Mouse (Mus musculus) regulatory T cell (primary cell): ENCODE results near the gene Pars2.

Experiments
- in situ Hi-C: fragments of 300-600 bp; cut with MboI, MseI; formaldehyde crosslinking; loops from one replicate; pipeline ENCODE4 v1.15.1; 2025; ENCODE audit warnings: high pct_unique_total_duplicates

Pars2 gene

GRCm38 (mm10) chr4:106633281-106634085 is 17.4 kb upstream of the Pars2 start:
- in situ Hi-C loops, result loop anchor here (5.0 kb wide), 1 partner anchor 74 kb away; no protein-coding TSS in a partner anchor

DNA sequence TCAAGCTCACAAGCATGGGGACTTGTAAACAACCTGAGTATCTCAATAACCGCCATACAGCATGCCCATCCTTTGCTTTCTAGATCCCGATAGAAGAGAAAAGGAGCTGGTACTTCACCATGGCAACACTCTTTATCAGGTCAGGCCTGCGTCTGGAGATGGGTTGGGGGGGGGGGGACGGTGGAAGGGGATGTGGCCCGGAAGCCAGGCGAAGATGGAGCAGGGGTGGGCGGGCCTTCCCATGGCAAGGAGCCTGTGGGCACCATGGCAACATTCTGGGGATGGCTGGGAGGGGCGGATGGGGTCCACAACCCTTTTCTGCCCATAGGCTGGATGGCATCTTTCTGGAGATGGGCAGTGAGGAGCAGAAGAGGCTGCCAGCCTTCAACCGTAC is 16.8 kb upstream of the Pars2 start:
- in situ Hi-C loops, result loop anchor here (5.0 kb wide), 1 partner anchor 73 kb away; no protein-coding TSS in a partner anchor

DNA sequence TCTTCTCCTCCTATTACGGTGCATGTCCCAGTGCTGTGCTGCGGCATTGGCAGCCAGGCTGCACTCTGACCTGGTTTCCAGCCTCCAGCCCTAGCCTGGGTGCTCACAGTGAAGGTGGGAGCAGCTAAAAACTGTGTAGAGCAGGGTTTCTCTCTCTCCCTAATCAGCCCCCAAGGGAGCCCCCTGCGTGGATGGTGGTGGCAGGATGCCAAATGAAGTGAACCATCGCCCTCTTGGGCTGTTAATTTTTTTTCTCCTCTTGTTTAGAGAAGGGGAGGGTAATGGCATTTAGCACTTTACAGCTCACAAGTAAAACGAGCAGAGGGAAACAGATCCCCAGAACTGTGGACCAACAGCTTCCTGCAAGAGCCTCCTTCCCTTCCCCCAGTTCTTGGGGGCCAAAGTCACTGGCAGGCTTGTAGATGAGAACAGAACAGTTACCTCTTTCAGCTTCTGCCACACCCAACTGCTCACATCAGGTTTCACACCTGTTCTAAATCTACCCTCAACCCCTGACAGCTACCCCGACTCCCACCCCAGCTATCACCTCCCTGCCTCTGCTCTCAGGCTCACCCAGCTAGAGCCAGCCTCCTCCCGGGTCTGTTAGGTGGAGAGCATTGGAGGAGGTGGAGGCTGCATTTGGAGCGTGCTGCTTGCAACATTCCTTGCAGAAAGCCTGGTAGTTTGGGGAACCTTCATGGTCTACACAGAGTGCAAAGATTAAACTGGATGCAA is 7.2 kb upstream of the Pars2 start:
- in situ Hi-C loops, result no loop called here

- in situ Hi-C loops, result no loop called here
Observed at GRCm38 (mm10) chr4:106644218-106644610, 6.7 kb upstream of the Pars2 start.

DNA sequence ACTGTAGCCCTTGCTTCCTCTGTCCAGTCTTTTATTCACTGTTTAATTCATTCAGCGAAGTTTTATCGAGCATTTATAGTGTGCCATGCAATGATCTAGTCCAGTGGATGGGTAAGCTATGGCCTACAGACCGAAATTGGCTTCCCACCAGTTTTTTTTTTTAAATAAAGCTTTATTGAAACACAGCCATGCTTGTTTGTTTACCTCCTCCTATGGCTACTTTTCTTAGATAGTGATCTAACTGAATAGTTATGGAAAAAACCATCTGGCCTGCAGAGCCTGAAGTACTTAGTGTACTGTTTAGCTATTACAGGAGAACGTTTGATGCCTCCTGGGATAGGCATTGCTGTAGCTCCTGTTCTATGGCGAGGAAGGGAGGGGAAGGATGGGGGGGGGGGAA is 5.1 kb upstream of the Pars2 start:
- in situ Hi-C loops, result no loop called here

DNA sequence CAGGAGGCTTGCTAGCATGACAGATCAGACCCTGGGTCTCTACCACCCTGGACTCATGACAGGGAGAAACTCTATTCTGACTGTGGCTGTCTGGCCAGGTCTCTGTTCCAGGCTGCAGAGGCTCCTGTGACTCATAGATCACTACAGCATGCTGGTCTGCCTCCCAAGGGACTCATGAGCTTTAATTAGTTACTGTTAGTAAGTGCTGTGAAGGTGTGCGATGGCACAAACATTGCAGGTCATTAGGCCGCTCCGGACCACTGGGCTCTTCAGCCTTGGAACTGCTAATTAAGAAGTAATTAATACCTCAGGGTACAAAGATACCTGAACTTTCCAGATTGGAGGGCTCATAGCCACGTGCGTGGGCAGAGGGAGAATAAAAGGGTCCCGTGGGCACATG is 3.7 kb upstream of the Pars2 start:
- in situ Hi-C loops, result no loop called here

DNA sequence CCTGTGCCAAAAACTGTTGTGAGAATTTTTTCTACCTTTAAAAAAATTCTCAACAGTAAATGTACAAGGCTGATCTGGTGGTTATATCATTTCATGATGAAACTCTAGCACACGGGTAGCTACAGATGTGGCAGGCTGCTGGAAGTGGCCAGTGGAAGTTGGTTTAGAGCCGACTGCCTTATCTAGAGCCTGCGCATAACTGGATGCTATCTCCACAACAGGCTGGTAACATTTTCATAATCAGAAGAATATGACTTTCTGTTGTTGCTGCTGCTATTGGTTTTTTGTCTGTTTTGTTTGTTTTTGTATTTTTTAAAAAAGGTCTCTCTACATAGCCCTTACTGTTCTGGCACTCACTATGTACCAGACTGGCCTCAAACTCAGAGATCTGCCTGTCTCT is 1.7 kb downstream of the Pars2 start:
- in situ Hi-C loops, result no loop called here

GRCm38 (mm10) chr4:106653051-106653450 is 2.2 kb downstream of the Pars2 start:
- in situ Hi-C loops, result no loop called here

- in situ Hi-C loops, result no loop called here
Observed at GRCm38 (mm10) chr4:106655681-106656080, 4.8 kb downstream of the Pars2 start.

- in situ Hi-C loops, result no loop called here
Observed at GRCm38 (mm10) chr4:106663956-106664470, 13.1 kb downstream of the Pars2 start.

GRCm38 (mm10) chr4:106664697-106665096 is 13.8 kb downstream of the Pars2 start:
- in situ Hi-C loops, result no loop called here

- in situ Hi-C loops, result no loop called here
Observed at GRCm38 (mm10) chr4:106665269-106665668, 14.4 kb downstream of the Pars2 start.

DNA sequence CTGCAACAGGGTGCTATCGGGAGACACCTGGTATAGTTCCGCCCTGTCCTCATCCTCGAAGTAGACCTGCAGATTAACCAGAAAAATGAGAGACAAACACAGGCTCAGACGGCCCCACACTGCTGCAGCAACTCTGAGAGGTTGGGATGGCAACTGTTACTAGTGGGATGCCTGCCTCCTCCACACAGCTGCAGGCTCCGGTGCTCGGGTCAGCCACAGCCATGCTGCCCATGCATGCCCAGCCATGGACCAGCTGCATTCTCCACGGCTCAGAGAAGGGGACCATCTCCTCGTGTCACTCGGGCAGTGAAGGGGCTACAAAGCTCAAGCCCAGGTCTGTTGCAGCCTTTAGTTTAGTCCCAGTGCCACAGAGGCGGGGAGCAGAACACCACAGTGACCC is 14.8 kb downstream of the Pars2 start:
- in situ Hi-C loops, result no loop called here

- in situ Hi-C loops, result no loop called here
Observed at GRCm38 (mm10) chr4:106666546-106666945, 15.7 kb downstream of the Pars2 start.

GRCm38 (mm10) chr4:106676749-106677148 is 25.9 kb downstream of the Pars2 start:
- in situ Hi-C loops, result no loop called here

DNA sequence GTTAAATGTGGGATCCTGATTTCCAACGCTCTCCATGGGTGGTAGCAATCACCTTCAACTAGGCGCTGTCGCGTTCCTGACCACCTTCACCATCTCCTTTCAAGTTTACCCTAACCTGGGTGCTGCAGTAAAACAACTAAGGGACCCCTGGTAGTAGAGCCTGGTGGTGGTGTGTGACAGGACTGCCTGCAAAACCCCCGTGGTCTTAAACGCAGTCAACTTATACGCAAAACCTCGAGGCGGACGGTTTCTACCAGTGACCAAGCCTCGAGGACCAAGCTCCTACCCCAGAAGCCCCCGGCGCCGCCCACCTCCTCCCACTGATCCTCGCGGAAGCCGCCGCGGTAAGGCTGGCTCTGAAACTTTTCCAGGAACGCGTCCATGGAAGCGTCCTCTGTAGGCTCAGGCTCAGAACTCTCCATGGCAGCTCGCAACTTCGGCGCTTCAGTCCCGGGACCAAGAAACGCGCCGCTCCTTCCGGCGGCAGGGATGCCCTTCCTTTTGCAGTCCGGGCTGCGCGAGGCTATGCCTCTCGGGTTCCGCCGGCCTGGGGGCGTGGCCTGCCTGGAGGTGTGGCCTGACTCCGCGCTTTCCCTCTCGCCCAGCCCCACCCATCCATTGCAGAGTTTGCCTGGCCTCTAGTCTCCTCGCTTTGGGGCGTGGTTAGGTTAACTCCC is 27.7 kb downstream of the Pars2 start, which contains the start of gene Ttc4:
TSS of gene Ttc4 (minus strand) at position 503 of the 677 bp plus-strand sequence.
- in situ Hi-C loops, result no loop called here

- in situ Hi-C loops, result no loop called here
Observed at GRCm38 (mm10) chr4:106679152-106679551, 28.3 kb downstream of the Pars2 start.

- in situ Hi-C loops, result no loop called here
Observed at GRCm38 (mm10) chr4:106680955-106681354, 30.1 kb downstream of the Pars2 start.

DNA sequence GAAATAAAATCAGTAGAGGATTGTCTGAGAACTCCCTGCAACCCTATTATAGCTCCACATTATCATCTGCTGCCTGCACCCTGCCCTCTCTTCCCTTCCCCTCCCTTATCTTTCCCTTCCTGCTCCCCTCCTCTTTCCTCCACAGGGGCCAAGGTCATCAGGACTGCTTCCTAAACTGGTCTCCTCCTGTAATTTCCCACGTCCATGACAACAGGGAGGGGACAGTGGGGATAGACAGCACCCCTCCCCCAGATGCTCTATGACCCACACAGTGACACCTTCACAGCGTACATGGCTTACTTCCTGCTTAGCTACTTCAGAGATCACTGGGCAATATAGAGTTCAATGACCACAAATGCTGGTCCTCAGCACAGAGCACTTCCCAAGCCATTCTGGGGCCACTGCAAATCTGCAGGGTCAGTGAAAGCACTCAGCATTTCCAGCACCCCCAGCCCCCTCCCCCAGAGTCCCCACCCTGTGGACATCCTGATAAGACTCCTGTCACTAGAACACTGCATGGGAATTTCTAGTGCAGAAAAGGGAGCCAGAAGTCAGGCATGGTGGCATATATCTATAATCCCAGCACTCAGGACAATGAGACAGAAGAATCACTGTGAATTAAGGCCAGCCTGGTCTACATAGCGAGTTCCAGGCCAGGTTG is 37.9 kb downstream of the Pars2 start:
- in situ Hi-C loops, result no loop called here

DNA sequence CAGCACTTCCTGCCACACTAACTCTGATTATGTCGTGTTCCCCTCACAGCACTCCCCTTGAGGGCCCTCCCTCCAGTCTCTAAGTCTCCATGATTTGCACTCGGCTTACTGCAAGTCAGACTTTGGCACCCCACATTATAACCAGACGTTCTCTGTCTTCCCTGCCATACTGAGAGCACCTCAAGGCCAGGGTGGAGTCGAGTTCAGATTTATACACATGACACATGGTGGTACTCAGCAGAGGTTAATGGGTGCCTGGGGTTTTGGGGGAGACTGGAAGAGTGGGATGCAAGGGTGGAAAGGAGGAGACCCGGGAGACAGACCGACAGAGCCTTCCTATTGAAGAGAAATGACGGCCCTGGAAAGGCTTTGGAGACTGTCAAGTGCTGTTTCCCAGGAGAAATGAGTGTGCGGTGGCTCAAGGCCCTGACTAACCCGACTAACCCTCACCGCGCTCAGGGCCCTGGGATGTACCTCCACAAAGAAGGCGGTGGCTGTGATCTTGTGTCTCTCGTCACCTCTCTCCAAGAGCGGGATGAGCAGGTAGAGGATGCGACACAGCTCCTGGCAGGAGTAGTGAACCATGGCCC is 43.1 kb downstream of the Pars2 start:
- in situ Hi-C loops, result no loop called here

DNA sequence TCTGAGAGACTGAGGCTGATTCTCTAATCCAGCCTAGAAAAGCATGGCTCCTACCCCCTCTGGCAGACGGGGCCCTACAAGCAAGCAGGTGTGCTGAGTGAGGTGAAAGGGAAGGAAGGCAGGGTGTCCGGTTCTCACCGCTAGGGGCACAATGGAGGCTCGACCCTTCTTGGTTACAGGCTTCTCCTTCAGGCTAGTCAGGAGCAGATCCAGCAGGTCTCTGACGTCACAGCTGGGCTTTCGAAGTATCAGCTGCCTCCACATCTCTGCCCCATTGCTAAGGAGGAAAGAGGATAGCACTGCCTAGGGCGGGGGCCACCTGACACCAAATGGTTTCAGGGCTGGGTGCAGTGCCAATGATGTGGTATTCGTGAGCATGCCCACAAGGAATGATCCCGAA is 49.1 kb downstream of the Pars2 start:
- in situ Hi-C loops, result no loop called here
